Mouse (Mus musculus): ENCODE measurements at regions not wholly inside any gene's neighbourhood (a gene's known extent, or its start where the extent isn't known, plus 50 kb on each side); places are given as distances from the start of the nearest gene placed in this dataset.

GRCm38 (mm10) chr9:12692329-12692728 lies 553.3 kb downstream of the Jrkl start:
- TF ChIP-seq CTCF (conservative IDR thresholded peaks at IDR 0.05; ENCODE audit: low read length) (peak; percentile 97), POU5F1 (IDR thresholded peaks at IDR 0.05; ENCODE audit: borderline replicate concordance, low read length) (no peak)

Data from E14TG2a.4 (cell line).